Mouse (Mus musculus) midbrain, embryonic 11.5 days (tissue): ENCODE data around the gene Dusp1. TPM values are rescaled to one million over a fixed set of nuclear protein-coding genes. Genes with fewer than 3 reads are reported as not detected.

Source experiments
- ATAC-seq: fragments of 200-750 bp; cut with Nextera tagmentation; 2 replicates; pipeline ENCODE4 v1.8.0; 2017; ENCODE audit warnings: moderate TSS enrichment, moderate library complexity; ENCODE audit not compliant: low FRiP score
- DNase-seq: peaks from one replicate; pipeline ENCODE4 v3.0.0; 2015; ENCODE audit warnings: low spot score; ENCODE audit errors: missing footprints
- H3K27ac ChIP-seq: fragments of 300-500 bp; sonication (generic); 2 replicates; pipeline ENCODE4 v1.5.1; 2014; ENCODE audit warnings: low read depth, low read length
- H3K27me3 ChIP-seq: fragments of 300-500 bp; sonication (generic); 2 replicates; pipeline ENCODE4 v1.6.1; 2014; ENCODE audit warnings: mild to moderate bottlenecking, low read length, moderate library complexity, mixed read lengths; ENCODE audit not compliant: control insufficient read depth, insufficient read depth
- H3K36me3 ChIP-seq: fragments of 300-500 bp; sonication (generic); 2 replicates; pipeline ENCODE4 v1.6.1; 2014; ENCODE audit warnings: mild to moderate bottlenecking, low read length, moderate library complexity, mixed read lengths; ENCODE audit not compliant: control insufficient read depth, insufficient read depth
- H3K4me1 ChIP-seq: fragments of 300-500 bp; sonication (generic); 2 replicates; pipeline ENCODE4 v1.6.1; 2014; ENCODE audit warnings: low read length; ENCODE audit not compliant: control insufficient read depth, insufficient read depth
- H3K4me2 ChIP-seq: fragments of 300-500 bp; sonication (generic); 2 replicates; pipeline ENCODE4 v1.6.1; 2014; ENCODE audit warnings: mild to moderate bottlenecking, moderate library complexity
- H3K4me3 ChIP-seq: fragments of 300-500 bp; sonication (generic); 2 replicates; pipeline ENCODE4 v1.5.1; 2014; ENCODE audit warnings: low read depth, low read length
- H3K9ac ChIP-seq: fragments of 300-500 bp; sonication (generic); 2 replicates; pipeline ENCODE4 v1.6.1; 2014; ENCODE audit warnings: low read length
- H3K9me3 ChIP-seq: fragments of 300-500 bp; sonication (generic); 2 replicates; pipeline ENCODE4 v1.6.1; 2016; ENCODE audit warnings: low read length; ENCODE audit not compliant: control insufficient read depth
- WGBS: fragments of 180-500 bp; shearing (Covaris S2); extraction: QIAGEN DNeasy Blood & Tissue Kit; methylation state at CpG from one replicate; pipeline ENCODE4 v1.1.7; 2014; 5-methylcytosine and 5-hydroxymethylcytosine counted together
- polyA plus RNA-seq: library from polyadenylated mRNA; unstranded; fragments of >200 nt; fragmentation: Nextera tagmentation; extraction: Ambion mirVana; gene quantifications from 2 replicates; pipeline ENCODE4 v1.2.1, GENCODE M21; 2014

Gene Dusp1
- polyA plus RNA-seq, 1 experiment from 2014 or later: 30.2 TPM

DNA sequence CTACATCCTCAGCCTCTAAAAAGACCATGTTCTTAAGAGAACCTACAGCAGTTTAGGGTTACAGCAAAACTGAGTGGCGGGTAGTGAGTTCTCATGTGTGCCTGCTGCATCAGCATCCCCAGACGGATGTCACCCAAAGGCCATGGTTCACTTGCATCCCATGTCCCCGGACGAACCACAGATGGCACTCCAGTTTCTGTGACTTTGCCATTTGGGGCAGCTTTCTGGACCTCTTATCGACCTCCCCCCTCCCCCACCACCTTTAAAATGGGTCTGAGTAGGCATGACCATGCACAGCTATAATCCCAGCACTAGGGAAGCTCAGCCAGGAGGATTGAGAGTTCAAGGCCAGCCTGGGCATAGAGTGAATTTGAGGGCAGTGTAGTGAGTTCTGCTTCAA is 31.3 kb upstream of the Dusp1 start:
- H3K27ac ChIP-seq: no peak overlapping the region
- no peaks in the 10 kb centered on the region for H3K9me3 ChIP-seq
- H3K4me1 ChIP-seq: no peaks in the 10 kb centered on the region
- no peaks in the 10 kb centered on the region for H3K27me3 ChIP-seq
- ATAC-seq: no peak
- H3K4me2 ChIP-seq: no peak overlapping the region
- no peak overlapping the region for H3K9ac ChIP-seq
- WGBS: 93% methylated on average over 5 of the region's 5 CpGs
- H3K4me3 ChIP-seq: no peak overlapping the region
- 0 out of 2 replicates have a peak, but pooled peaks cover 2% of the 10 kb centered on the region for H3K36me3 ChIP-seq
- no peak for DNase-seq

DNA sequence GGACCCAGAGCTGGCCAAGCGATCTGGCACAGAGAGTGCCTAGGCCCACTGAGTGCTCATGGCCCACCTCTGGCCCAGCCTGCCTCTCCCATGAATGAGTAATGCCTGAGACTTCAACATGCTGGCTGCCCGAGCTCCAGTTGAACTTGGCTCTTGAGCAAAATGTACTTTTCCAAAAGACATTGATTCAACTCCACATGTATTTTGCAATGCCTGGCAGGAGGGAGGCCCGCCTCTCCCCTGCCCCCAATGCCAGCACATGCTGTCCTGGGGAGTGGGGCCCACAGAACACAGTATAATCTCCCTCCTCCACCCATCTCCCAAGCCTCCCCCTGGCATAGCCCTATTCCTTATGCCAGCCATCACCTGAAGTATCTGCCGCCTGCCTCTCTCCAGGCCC is 30.6 kb upstream of the Dusp1 start:
- Histone ChIP-seq H3K9ac (no peak overlapping the region), H3K27me3 (no peaks in the 10 kb centered on the region), H3K9me3 (no peaks in the 10 kb centered on the region), H3K4me2 (no peak overlapping the region), H3K4me3 (no peak overlapping the region), H3K4me1 (no peaks in the 10 kb centered on the region), H3K27ac (no peak overlapping the region), H3K36me3 (0 out of 2 replicates have a peak, but pooled peaks cover 2% of the 10 kb centered on the region)
- ATAC-seq (no peak), DNase-seq (no peak)
- WGBS: 96% methylated on average over 4 of the region's 4 CpGs

DNA sequence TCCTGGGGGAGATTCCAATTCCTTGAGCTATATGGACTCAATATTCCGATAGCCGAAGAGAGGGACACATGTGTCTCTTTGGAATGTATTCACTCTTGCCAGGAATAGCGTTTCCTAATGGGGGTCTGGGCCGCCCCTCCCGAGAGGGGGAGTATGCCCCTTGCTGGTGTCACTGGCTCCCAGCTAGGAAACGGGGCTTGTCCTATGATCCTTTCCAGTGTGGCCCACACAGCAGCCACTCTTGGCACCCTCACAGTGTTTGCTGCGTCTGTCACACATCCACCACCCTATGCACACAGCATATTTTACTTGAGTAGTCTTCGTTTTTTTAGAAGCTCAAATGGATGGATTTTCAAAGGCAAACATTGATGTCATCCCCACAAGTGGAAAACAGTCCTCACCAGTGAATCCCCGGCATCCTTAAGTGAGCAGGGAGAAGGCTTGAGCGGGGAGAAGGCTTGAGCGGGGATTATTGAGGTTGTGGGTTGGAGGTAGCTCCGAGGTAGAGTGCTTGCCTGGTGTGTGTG is 26.1 kb upstream of the Dusp1 start:
- no peak overlapping the region for H3K27ac ChIP-seq
- H3K9ac ChIP-seq: no peak overlapping the region
- no peak overlapping the region for H3K4me3 ChIP-seq
- 0 out of 2 replicates have a peak, but pooled peaks cover under 1% of the 10 kb centered on the region for H3K36me3 ChIP-seq
- H3K4me1 ChIP-seq: no peaks in the 10 kb centered on the region
- ATAC-seq (no peak), DNase-seq (no peak)
- H3K4me2 ChIP-seq: no peak overlapping the region
- no peaks in the 10 kb centered on the region for H3K27me3 ChIP-seq
- 88% methylated on average over 12 of the region's 12 CpGs for whole genome bisulfite sequencing
- H3K9me3 ChIP-seq: no peaks in the 10 kb centered on the region

DNA sequence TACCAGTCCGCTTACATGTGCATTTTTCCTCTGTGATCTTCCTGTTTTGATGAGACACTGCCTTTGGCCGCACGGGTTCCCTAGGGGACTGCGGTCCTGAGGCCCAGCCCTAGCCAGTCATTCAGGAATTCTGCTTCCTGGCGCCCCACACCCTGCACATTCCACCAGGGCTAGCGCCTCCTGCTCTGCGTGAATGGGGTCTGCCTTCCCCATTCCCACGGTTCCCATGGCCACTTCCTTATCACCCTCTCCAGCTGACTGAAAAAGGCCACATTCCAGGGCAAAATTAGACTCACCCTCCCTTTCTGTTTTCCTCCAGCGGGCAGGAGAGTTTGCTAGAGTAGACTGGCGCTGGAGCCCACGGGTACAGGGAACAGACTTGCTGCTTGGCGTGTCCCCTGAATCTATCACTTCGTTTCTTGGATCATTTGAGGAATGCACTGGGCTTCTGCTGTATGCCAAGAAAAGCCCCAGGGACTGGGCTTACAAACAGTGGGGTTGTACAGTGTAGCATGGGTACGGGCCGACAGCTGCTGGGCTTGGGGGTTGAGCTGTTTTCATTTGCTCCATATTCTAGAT is 22.7 kb upstream of the Dusp1 start:
- no peak overlapping the region for H3K4me2 ChIP-seq
- no peaks in the 10 kb centered on the region for H3K27me3 ChIP-seq
- H3K4me1 ChIP-seq: no peaks in the 10 kb centered on the region
- H3K9ac ChIP-seq: no peak overlapping the region
- ATAC-seq (no peak), DNase-seq (no peak)
- H3K4me3 ChIP-seq: no peak overlapping the region
- H3K36me3 ChIP-seq: no peaks in the 10 kb centered on the region
- no peaks in the 10 kb centered on the region for H3K9me3 ChIP-seq
- 71% methylated on average over 15 of the region's 15 CpGs for WGBS
- no peak overlapping the region for H3K27ac ChIP-seq

DNA sequence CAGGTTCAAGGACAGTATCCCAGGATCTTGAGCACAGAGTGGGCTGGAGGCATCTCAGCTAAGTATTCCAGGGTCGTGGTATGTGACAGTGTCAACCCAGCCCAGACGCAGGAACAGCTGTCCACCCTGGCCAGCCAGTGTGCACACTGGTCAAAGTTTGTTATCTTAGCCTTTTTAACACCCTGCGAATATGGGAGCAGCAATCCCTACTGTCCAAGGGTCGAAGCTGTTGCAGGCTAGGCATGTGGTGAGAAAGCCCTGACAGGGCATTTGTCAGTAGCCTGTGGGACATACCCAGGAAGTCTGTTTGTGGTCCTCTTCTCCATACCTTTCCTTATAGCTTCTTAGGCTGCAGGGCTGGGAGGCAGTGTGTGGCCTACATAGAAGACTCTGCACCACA is 22.1 kb upstream of the Dusp1 start:
- DNase-seq (no peak), ATAC-seq (no peak)
- H3K27me3 ChIP-seq: no peaks in the 10 kb centered on the region
- H3K9ac ChIP-seq: no peak overlapping the region
- no peaks in the 10 kb centered on the region for H3K36me3 ChIP-seq
- no peak overlapping the region for H3K27ac ChIP-seq
- no peaks in the 10 kb centered on the region for H3K4me1 ChIP-seq
- no peak overlapping the region for H3K4me2 ChIP-seq
- H3K4me3 ChIP-seq: no peak overlapping the region
- no peaks in the 10 kb centered on the region for H3K9me3 ChIP-seq
- 74% methylated on average over 4 of the region's 4 CpGs for WGBS

DNA sequence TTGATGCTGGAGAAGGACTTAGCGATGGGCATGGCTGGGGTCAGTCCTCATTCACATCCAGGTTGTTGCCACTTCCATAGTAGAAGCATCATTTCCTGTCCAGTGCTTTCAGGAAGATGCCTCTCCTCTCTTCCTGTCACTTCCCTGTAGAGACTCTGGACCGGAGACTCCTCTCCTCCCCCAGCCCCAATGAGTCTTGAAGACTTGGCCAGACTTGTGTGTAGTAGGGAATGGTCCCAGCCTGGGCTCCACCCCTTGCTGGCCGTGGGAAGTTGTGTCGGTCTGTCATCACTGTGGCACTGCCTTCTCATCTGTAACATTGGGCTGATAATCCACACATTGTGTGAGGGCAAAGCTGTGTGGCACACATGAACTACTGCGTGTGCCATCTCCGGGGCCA is 21.7 kb upstream of the Dusp1 start:
- no peak overlapping the region for H3K4me2 ChIP-seq
- ATAC-seq: no peak
- no peaks in the 10 kb centered on the region for H3K36me3 ChIP-seq
- H3K9me3 ChIP-seq: no peaks in the 10 kb centered on the region
- no peaks in the 10 kb centered on the region for H3K27me3 ChIP-seq
- DNase-seq: no peak
- WGBS: 96% methylated on average over 6 of the region's 6 CpGs
- no peak overlapping the region for H3K4me3 ChIP-seq
- H3K4me1 ChIP-seq: no peaks in the 10 kb centered on the region
- no peak overlapping the region for H3K27ac ChIP-seq
- no peak overlapping the region for H3K9ac ChIP-seq

DNA sequence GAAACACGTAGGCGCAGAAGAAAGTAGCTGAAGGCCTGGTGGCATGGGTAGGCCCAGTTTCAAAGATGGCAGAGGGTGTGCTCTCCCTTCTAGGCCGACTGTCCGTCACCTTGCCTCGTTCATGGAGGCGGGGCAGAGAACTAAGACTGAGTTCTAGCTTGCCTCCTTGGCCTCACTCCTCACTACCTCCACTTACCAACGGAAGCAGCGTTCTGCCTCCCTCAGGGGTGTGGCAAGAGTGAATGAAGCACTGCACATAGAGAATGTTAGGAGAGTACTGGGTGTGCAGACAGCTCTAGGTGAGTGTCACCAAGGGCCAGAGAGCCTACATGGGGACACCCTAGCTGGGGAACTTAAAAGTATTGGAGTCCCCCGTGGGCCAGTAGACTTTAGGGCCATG is 21.1 kb upstream of the Dusp1 start:
- Histone ChIP-seq H3K4me2 (no peak overlapping the region), H3K27me3 (no peaks in the 10 kb centered on the region), H3K9ac (no peak overlapping the region), H3K36me3 (no peaks in the 10 kb centered on the region), H3K9me3 (no peaks in the 10 kb centered on the region), H3K4me1 (no peaks in the 10 kb centered on the region), H3K4me3 (no peak overlapping the region), H3K27ac (no peak overlapping the region)
- DNase-seq: no peak
- ATAC-seq: no peak
- WGBS: 91% methylated on average over 9 of the region's 9 CpGs

DNA sequence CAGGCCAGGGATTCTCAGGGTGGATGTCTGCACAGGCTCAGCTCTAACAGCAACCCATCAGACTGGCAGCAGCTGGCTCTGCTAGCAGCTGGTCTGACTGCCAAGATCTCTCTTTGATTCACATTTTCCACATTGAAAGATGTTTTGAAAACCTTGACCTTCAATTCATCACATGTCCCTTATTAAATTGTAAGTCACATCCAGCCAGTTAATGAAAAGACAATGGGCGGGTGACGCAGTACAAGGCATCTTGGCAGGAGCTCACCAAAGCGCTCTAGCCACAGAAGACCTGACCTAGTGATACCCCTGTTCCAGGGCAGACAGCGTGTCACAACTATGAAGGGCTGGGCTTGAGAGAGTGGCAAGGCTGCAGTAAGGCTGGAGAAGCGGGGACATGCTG is 20.4 kb upstream of the Dusp1 start:
- Histone ChIP-seq H3K9ac (no peak overlapping the region), H3K4me1 (no peaks in the 10 kb centered on the region), H3K27me3 (no peaks in the 10 kb centered on the region), H3K36me3 (no peaks in the 10 kb centered on the region), H3K9me3 (no peaks in the 10 kb centered on the region), H3K27ac (no peak overlapping the region), H3K4me2 (no peak overlapping the region), H3K4me3 (no peak overlapping the region)
- ATAC-seq: no peak
- DNase-seq: no peak
- 96% methylated on average over 5 of the region's 5 CpGs for WGBS

DNA sequence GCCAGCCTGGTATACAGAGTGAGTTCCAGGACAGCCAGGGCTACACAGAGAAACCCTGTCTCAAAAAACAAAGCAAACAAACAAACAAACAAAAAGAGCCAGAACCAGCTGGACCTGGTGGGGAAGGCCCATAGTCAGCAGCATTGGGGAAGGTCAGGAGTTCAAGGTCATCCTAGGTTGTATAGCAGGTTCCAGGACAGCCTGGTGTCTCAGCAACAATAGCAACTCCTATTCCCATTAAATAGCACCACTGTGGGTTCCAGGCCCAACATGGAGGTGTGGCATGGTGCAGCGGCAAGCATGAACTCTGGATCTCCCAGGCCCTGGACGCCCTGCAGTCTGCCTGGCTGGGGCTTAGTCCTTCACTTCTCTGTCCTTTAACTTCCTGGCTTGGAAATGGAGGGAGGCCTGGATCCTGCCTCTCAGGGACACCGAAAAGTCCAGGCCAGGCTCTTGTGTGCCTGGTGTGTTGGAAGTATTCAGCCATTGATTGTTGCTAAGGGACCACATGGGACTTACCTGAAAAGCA is 19.0 kb upstream of the Dusp1 start:
- H3K4me3 ChIP-seq: no peak overlapping the region
- H3K9me3 ChIP-seq: no peaks in the 10 kb centered on the region
- 100% methylated on average over 3 of the region's 3 CpGs for WGBS
- no peak overlapping the region for H3K4me2 ChIP-seq
- H3K4me1 ChIP-seq: no peaks in the 10 kb centered on the region
- H3K27ac ChIP-seq: no peak overlapping the region
- DNase-seq (no peak), ATAC-seq (no peak)
- H3K9ac ChIP-seq: no peak overlapping the region
- no peaks in the 10 kb centered on the region for H3K36me3 ChIP-seq
- H3K27me3 ChIP-seq: no peaks in the 10 kb centered on the region
